Mouse (Mus musculus): ENCODE measurements around the gene Lmod1. TPM values are rescaled to one million over a fixed set of nuclear protein-coding genes. Genes with fewer than 3 reads are reported as not detected.

Lmod1 gene
- polyA plus RNA-seq, 1 experiment: 2.4 TPM

DNA sequence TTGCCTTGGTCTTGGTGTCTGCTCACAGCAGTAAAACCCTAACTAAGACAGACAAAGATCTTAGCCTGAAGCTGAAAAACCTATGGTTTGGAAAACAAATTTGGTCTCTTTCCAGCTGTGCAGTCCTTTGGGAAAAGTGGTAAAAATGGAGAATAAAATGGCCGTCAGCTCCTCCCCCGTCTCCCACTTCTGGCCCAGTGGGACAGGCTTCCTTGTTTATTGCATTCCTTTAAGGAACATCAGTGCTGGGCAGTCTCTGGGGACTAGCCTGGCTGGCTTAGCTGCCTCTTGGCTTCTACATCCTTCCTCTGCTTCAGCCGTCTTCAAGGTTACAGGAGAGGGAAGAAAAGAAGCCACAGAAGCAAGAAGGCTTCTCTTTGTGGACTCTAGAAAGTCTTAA lies 27.3 kb downstream of the Lmod1 start:
- WGBS: 89% methylated on average over 3 of the region's 3 CpGs
- Histone ChIP-seq H3K36me3 (ENCODE audit: control insufficient read depth, insufficient read depth, low read length) (no peaks in the 10 kb centered on the region), H3K27ac (ENCODE audit: control insufficient read depth, insufficient read depth, low read length) (no peak overlapping the region), H3K27me3 (ENCODE audit: control insufficient read depth, insufficient read depth, low read length) (no peaks in the 10 kb centered on the region), H3K4me3 (ENCODE audit: control insufficient read depth, insufficient read depth, low read length) (no peak overlapping the region), H3K4me1 (replicated peaks; ENCODE audit: control insufficient read depth, insufficient read depth, low read length) (no peaks in the 10 kb centered on the region)
- DNase-seq: no peak
- TF ChIP-seq POLR2A (IDR thresholded peaks at IDR 0.05; ENCODE audit: control insufficient read depth, extremely low read depth, insufficient read depth, low read length, poor library complexity): no peak
- no peak for TF ChIP-seq CTCF (IDR thresholded peaks at IDR 0.05; ENCODE audit: borderline replicate concordance, control insufficient read depth, extremely low read depth, insufficient read depth, low read length, poor library complexity)

DNA sequence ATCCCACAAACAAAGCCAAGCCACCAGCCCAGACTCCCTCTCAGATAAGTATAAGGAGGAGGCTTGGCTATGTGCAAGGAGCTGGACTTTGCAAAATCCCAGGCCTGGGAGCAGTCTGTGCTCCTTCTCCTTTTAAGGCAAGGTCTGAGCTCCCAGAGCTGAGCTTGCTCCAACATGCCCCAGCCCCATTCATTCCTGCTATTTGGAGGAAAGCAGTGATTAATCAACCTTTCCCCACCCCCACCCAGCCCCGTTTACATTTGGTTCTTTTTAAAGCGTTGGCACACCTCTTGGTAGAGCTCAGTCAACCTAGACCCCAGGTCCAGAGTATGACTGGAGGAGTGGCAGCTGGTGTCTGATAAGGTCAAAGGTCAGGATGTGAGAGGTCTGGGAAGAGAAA lies 34.5 kb downstream of the Lmod1 start:
- Histone ChIP-seq H3K36me3 (ENCODE audit: control insufficient read depth, insufficient read depth, low read length) (no peaks in the 10 kb centered on the region), H3K27ac (ENCODE audit: control insufficient read depth, insufficient read depth, low read length) (no peak overlapping the region), H3K4me1 (replicated peaks; ENCODE audit: control insufficient read depth, insufficient read depth, low read length) (no peaks in the 10 kb centered on the region), H3K4me3 (ENCODE audit: control insufficient read depth, insufficient read depth, low read length) (no peak overlapping the region), H3K27me3 (ENCODE audit: control insufficient read depth, insufficient read depth, low read length) (no peaks in the 10 kb centered on the region)
- no peak for DNase-seq
- 65% methylated on average over 2 of the region's 2 CpGs for WGBS
- TF ChIP-seq CTCF (IDR thresholded peaks at IDR 0.05; ENCODE audit: borderline replicate concordance, control insufficient read depth, extremely low read depth, insufficient read depth, low read length, poor library complexity): no peak
- no peak for TF ChIP-seq POLR2A (IDR thresholded peaks at IDR 0.05; ENCODE audit: control insufficient read depth, extremely low read depth, insufficient read depth, low read length, poor library complexity)

DNA sequence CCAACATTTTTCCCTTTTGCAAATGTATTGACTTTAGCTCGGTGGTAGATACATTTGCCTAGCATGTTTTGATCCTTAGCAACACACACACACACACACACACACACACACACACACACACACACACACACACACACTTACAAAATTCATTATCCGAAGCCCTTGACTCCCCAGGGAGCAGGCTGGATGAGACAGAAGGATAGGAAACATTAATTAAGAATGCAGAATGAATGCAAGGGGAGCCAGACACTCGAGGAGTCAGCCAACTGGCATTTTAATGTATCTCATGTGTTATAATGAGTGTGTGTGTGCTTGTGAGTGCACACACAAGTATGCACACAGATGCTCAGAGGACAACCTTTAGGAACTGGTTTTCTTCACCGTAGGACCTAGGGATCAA lies 36.9 kb downstream of the Lmod1 start:
- H3K4me3 ChIP-seq (ENCODE audit: control insufficient read depth, insufficient read depth, low read length): no peak overlapping the region
- no peaks in the 10 kb centered on the region for H3K27me3 ChIP-seq (ENCODE audit: control insufficient read depth, insufficient read depth, low read length)
- WGBS: 93% methylated on average over 4 of the region's 4 CpGs

DNA sequence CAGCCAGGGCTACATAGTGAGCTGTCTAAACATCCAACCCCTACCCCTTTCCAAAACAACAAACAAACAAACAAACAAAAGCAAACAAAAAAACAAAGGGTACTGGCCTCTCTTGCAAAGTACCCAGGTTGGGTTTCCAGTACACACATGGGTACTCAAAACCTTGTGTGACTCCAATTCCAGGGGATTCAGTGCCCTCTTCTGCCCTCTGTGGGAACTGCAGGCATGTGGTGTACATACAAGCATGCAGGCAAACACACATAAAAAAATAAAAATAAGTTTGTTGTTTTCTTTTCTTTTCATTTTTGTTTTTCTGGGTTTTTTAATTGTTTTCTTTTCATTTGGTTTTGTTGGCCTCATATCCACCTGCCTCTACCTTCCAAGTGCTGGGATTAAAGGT lies 37.5 kb downstream of the Lmod1 start:
- H3K4me3 ChIP-seq (ENCODE audit: control insufficient read depth, insufficient read depth, low read length): no peak overlapping the region
- no peaks in the 10 kb centered on the region for H3K4me1 ChIP-seq (replicated peaks; ENCODE audit: control insufficient read depth, insufficient read depth, low read length)
- no peak overlapping the region for H3K27ac ChIP-seq (ENCODE audit: control insufficient read depth, insufficient read depth, low read length)
- H3K36me3 ChIP-seq (ENCODE audit: control insufficient read depth, insufficient read depth, low read length): no peaks in the 10 kb centered on the region
- no peaks in the 10 kb centered on the region for H3K27me3 ChIP-seq (ENCODE audit: control insufficient read depth, insufficient read depth, low read length)
- no peak for TF ChIP-seq CTCF (IDR thresholded peaks at IDR 0.05; ENCODE audit: borderline replicate concordance, control insufficient read depth, extremely low read depth, insufficient read depth, low read length, poor library complexity)
- TF ChIP-seq POLR2A (IDR thresholded peaks at IDR 0.05; ENCODE audit: control insufficient read depth, extremely low read depth, insufficient read depth, low read length, poor library complexity): no peak
- no peak for DNase-seq

More for the DNA sequence above, 36.9 kb downstream of the Lmod1 start:
- DNase-seq: no peak
- H3K36me3 ChIP-seq (ENCODE audit: control insufficient read depth, insufficient read depth, low read length): no peaks in the 10 kb centered on the region
- H3K4me1 ChIP-seq (replicated peaks; ENCODE audit: control insufficient read depth, insufficient read depth, low read length): no peaks in the 10 kb centered on the region
- no peak for TF ChIP-seq CTCF (IDR thresholded peaks at IDR 0.05; ENCODE audit: borderline replicate concordance, control insufficient read depth, extremely low read depth, insufficient read depth, low read length, poor library complexity)
- TF ChIP-seq POLR2A (IDR thresholded peaks at IDR 0.05; ENCODE audit: control insufficient read depth, extremely low read depth, insufficient read depth, low read length, poor library complexity): no peak
- no peak overlapping the region for H3K27ac ChIP-seq (ENCODE audit: control insufficient read depth, insufficient read depth, low read length)

DNA sequence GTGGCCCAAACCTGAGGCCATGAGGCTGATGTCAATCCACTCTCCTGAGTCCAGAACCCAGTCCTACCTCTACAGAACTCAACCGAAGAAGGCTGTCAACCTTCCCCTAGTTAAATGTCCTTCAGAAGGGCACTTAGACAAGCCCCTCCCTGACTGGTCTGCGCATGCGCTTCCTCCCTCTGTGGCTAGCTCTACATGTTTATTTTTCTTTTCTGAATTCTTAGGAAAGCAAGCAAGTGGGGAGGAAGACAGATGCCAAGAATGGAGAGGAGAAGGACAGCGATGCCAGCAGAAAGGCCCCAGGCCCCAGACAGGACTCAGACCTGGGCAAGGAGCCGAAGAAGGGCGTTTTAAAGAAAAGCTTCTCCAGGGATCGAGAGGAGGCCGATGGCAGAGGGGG lies 38.8 kb downstream of the Lmod1 start:
- no peak overlapping the region for H3K4me3 ChIP-seq (ENCODE audit: control insufficient read depth, insufficient read depth, low read length)

DNA sequence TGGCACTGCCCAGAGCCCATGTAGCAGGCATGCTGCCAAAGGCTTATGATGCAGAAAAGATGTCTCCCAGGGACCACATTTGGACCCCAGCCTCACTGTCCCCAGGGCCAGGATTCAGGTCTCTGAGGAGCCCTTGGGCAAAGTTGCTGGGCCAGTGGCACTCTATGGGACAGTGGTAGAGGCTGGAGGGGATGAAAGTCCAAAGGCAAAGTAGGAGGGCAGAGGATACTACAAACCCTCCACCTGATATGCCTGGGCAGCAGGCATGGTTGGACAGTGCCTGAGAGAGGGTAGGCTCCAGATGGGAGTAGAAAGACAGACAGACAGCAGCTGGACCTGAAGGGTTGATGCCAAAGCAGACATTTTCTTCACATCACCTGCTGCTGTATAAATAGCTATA lies 41.8 kb downstream of the Lmod1 start:
- H3K27me3 ChIP-seq (ENCODE audit: control insufficient read depth, insufficient read depth, low read length): no peaks in the 10 kb centered on the region
- no peak overlapping the region for H3K4me3 ChIP-seq (ENCODE audit: control insufficient read depth, insufficient read depth, low read length)
- H3K27ac ChIP-seq (ENCODE audit: control insufficient read depth, insufficient read depth, low read length): no peak overlapping the region
- H3K4me1 ChIP-seq (replicated peaks; ENCODE audit: control insufficient read depth, insufficient read depth, low read length): no peaks in the 10 kb centered on the region
- TF ChIP-seq POLR2A (IDR thresholded peaks at IDR 0.05; ENCODE audit: control insufficient read depth, extremely low read depth, insufficient read depth, low read length, poor library complexity): no peak
- no peak for DNase-seq
- no peaks in the 10 kb centered on the region for H3K36me3 ChIP-seq (ENCODE audit: control insufficient read depth, insufficient read depth, low read length)

More for the DNA sequence above, 38.8 kb downstream of the Lmod1 start:
- WGBS: 86% methylated on average over 8 of the region's 8 CpGs
- Histone ChIP-seq H3K27me3 (ENCODE audit: control insufficient read depth, insufficient read depth, low read length) (no peaks in the 10 kb centered on the region), H3K36me3 (ENCODE audit: control insufficient read depth, insufficient read depth, low read length) (no peaks in the 10 kb centered on the region), H3K4me1 (replicated peaks; ENCODE audit: control insufficient read depth, insufficient read depth, low read length) (no peaks in the 10 kb centered on the region), H3K27ac (ENCODE audit: control insufficient read depth, insufficient read depth, low read length) (no peak overlapping the region)
- TF ChIP-seq CTCF (IDR thresholded peaks at IDR 0.05; ENCODE audit: borderline replicate concordance, control insufficient read depth, extremely low read depth, insufficient read depth, low read length, poor library complexity): no peak
- no peak for TF ChIP-seq POLR2A (IDR thresholded peaks at IDR 0.05; ENCODE audit: control insufficient read depth, extremely low read depth, insufficient read depth, low read length, poor library complexity)
- DNase-seq: no peak

DNA sequence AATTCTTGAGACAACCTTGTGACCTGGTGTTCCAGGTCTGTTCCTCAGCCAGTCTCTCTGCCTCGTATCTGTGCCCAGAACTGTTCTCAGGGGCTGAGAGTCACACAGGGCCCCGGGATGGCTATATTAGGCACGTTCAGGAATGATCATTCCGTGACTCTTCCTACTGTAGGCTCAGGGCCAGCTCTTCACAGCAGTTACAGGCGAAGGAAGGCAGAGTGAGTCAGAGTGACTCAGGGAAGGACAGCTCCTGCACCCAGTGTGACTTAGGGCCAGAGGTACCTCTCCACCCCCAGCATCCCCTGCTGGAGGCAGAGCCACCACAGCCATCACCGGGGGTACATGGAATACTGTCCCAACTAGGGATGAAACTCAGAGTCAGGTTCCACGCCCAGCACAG lies 42.4 kb downstream of the Lmod1 start:
- WGBS: 88% methylated on average over 7 of the region's 7 CpGs
- no peaks in the 10 kb centered on the region for H3K4me1 ChIP-seq (replicated peaks; ENCODE audit: control insufficient read depth, insufficient read depth, low read length)
- DNase-seq: no peak
- no peak for TF ChIP-seq POLR2A (IDR thresholded peaks at IDR 0.05; ENCODE audit: control insufficient read depth, extremely low read depth, insufficient read depth, low read length, poor library complexity)
- no peak for TF ChIP-seq CTCF (IDR thresholded peaks at IDR 0.05; ENCODE audit: borderline replicate concordance, control insufficient read depth, extremely low read depth, insufficient read depth, low read length, poor library complexity)
- no peaks in the 10 kb centered on the region for H3K27me3 ChIP-seq (ENCODE audit: control insufficient read depth, insufficient read depth, low read length)
- H3K27ac ChIP-seq (ENCODE audit: control insufficient read depth, insufficient read depth, low read length): no peak overlapping the region
- H3K36me3 ChIP-seq (ENCODE audit: control insufficient read depth, insufficient read depth, low read length): no peaks in the 10 kb centered on the region
- no peak overlapping the region for H3K4me3 ChIP-seq (ENCODE audit: control insufficient read depth, insufficient read depth, low read length)

Data from thymus, adult 2 months (tissue).